Mouse (Mus musculus) brain, embryonic 14.5 days (tissue): ENCODE measurements around the gene Dspp.

Experiments used
- CTCF ChIP-seq: fragments of 200-500 bp; IDR thresholded peaks from 2 replicates; pipeline ENCODE4 v1.5.1; 2012; ENCODE audit warnings: inconsistent platforms, mild to moderate bottlenecking, moderate library complexity, borderline replicate concordance; ENCODE audit not compliant: insufficient read depth, insufficient read length; ENCODE audit errors: extremely low read depth
- POLR2A ChIP-seq: fragments of 200-500 bp; IDR thresholded peaks from 2 replicates; pipeline ENCODE4 v1.6.1; 2012; ENCODE audit warnings: mild to moderate bottlenecking, inconsistent platforms, borderline replicate concordance; ENCODE audit not compliant: poor library complexity, insufficient read depth, insufficient read length, severe bottlenecking; ENCODE audit errors: extremely low read depth

- TF ChIP-seq CTCF (no peak), POLR2A (no peak)
These were observed 43.8 kb upstream of the Dspp start for GRCm38 (mm10) chr5:104126561-104127320.
